Mouse (Mus musculus): ENCODE measurements around the gene Frmd4a. TPM values are rescaled to one million over a fixed set of nuclear protein-coding genes. Genes with fewer than 3 reads are reported as not detected.

Gene Frmd4a
- total RNA-seq, 2 experiments from 2014 or later, result 57.7 to 65.1 TPM

- no peak for TF ChIP-seq CTCF (IDR thresholded peaks at IDR 0.05)
- Histone ChIP-seq H3K4me3 (no peak overlapping the region), H3K27ac (no peak overlapping the region)
- intact Hi-C loops (cut with DNase I), result no loop called here
- DNase-seq (ENCODE audit: extremely low spot score in 1 of 2, low spot score in 2 of 2), result no peak
These were observed 281.1 kb downstream of the Frmd4a start for GRCm38 (mm10) chr2:4298325-4299215.

- Histone ChIP-seq H3K27ac (no peak overlapping the region), H3K4me3 (no peak overlapping the region)
- TF ChIP-seq CTCF (IDR thresholded peaks at IDR 0.05), result no peak
- intact Hi-C loops (cut with DNase I), result no loop called here
- DNase-seq (ENCODE audit: extremely low spot score in 1 of 2, low spot score in 2 of 2), result no peak
These were observed 282.1 kb downstream of the Frmd4a start for GRCm38 (mm10) chr2:4299593-4299992.

- no peak for DNase-seq (ENCODE audit: extremely low spot score in 1 of 2, low spot score in 2 of 2)
- Histone ChIP-seq H3K27ac (no peak overlapping the region), H3K4me3 (no peak overlapping the region)
- intact Hi-C loops (cut with DNase I), result loop anchor here (10.0 kb wide), 1 partner anchor 486 kb away; no protein-coding TSS in a partner anchor
- no peak for TF ChIP-seq CTCF (IDR thresholded peaks at IDR 0.05)
These were observed 282.9 kb downstream of the Frmd4a start for GRCm38 (mm10) chr2:4300383-4300811.

DNA sequence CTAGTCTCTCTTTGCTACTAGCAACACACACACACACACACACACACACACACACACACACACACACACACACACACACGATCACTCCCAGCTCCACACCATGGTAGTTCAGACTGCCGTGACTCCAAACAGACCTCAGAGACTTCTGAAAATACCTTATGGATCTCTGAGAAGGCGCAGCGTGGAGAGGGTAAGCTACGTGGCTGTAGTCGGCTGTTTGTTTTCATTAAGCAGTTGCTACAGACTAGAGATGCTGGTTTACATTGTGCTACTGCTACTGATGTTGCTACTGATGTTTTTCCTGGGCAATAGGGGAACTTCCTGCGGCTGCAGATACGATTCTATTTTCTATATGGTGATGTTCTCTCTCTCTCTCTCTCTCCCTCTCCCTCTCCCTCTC, 283.3 kb downstream of the Frmd4a start:
- no peak for DNase-seq (ENCODE audit: extremely low spot score in 1 of 2, low spot score in 2 of 2)
- TF ChIP-seq CTCF (IDR thresholded peaks at IDR 0.05), result no peak
- intact Hi-C loops (cut with DNase I), result loop anchor here (10.0 kb wide), 1 partner anchor 486 kb away; no protein-coding TSS in a partner anchor
- Histone ChIP-seq H3K4me3 (no peak overlapping the region), H3K27ac (no peak overlapping the region)

GRCm38 (mm10) chr2:4301256-4301655, 283.7 kb downstream of the Frmd4a start:
- Histone ChIP-seq H3K4me3 (no peak overlapping the region), H3K27ac (no peak overlapping the region)
- no peak for DNase-seq (ENCODE audit: extremely low spot score in 1 of 2, low spot score in 2 of 2)
- TF ChIP-seq CTCF (IDR thresholded peaks at IDR 0.05), result no peak
- intact Hi-C loops (cut with DNase I), result loop anchor here (10.0 kb wide), 1 partner anchor 486 kb away; no protein-coding TSS in a partner anchor

- H3K4me3 ChIP-seq, result no peak overlapping the region
- TF ChIP-seq CTCF (IDR thresholded peaks at IDR 0.05), result no peak
- H3K27ac ChIP-seq, result no peak overlapping the region
- DNase-seq (ENCODE audit: extremely low spot score in 1 of 2, low spot score in 2 of 2), result no peak
- intact Hi-C loops (cut with DNase I), result loop anchor here (10.0 kb wide), 1 partner anchor 487 kb away; no protein-coding TSS in a partner anchor
These were observed 284.2 kb downstream of the Frmd4a start for GRCm38 (mm10) chr2:4301692-4302091.

DNA sequence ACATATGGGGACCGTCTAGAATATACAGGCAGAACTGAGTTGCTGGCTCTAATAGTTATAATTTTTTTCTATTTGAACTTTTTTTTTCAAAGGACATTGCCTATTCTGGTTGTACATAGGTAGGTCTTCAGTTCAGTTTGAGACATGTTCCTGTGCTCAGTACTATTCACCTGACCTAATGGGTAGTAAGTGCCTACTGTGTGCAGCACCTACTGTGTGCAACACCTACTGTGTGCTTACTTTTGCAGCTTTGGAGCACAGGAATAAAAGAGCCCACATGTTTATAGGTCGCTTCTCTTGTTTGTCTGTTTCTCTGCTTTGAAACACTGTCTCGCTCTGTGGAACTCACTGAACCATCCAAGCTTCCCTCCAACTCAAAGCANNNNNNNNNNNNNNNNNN, 284.6 kb downstream of the Frmd4a start:
- Histone ChIP-seq H3K27ac (no peak overlapping the region), H3K4me3 (no peak overlapping the region)
- no peak for TF ChIP-seq CTCF (IDR thresholded peaks at IDR 0.05)
- intact Hi-C loops (cut with DNase I), result loop anchor here (10.0 kb wide), 1 partner anchor 487 kb away; no protein-coding TSS in a partner anchor
- no peak for DNase-seq (ENCODE audit: extremely low spot score in 1 of 2, low spot score in 2 of 2)

- intact Hi-C loops (cut with DNase I), result loop anchor here (10.0 kb wide), 1 partner anchor 492 kb away; no protein-coding TSS in a partner anchor
- Histone ChIP-seq H3K4me3 (no peak overlapping the region), H3K27ac (no peak overlapping the region)
- no peak for DNase-seq (ENCODE audit: extremely low spot score in 1 of 2, low spot score in 2 of 2)
- TF ChIP-seq CTCF (IDR thresholded peaks at IDR 0.05), result no peak
These were observed 289.6 kb downstream of the Frmd4a start for GRCm38 (mm10) chr2:4307076-4307475.

DNA sequence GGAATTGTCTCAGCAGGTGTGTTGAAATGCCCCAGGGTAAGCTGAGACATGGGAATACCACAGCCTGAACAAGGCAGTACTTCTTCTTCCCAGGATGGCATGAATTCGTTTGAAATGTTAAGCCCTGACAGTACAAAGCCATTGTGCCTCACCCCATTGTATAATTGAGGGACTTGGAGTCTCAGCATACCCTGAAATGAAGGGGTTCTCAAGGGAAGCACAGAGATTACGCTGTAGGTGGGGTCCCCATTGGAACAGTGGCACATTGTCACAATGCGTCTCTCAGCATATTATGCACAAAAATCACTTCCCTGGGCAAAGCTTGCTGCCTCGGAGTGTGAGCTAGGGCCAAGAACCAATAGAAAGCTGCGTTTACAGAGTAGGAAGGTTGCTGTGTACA, 297.0 kb downstream of the Frmd4a start:
- Histone ChIP-seq H3K4me3 (no peak overlapping the region), H3K27ac (no peak overlapping the region)
- TF ChIP-seq CTCF (IDR thresholded peaks at IDR 0.05), result no peak
- intact Hi-C loops (cut with DNase I), result no loop called here
- DNase-seq (ENCODE audit: extremely low spot score in 1 of 2, low spot score in 2 of 2), result no peak

DNA sequence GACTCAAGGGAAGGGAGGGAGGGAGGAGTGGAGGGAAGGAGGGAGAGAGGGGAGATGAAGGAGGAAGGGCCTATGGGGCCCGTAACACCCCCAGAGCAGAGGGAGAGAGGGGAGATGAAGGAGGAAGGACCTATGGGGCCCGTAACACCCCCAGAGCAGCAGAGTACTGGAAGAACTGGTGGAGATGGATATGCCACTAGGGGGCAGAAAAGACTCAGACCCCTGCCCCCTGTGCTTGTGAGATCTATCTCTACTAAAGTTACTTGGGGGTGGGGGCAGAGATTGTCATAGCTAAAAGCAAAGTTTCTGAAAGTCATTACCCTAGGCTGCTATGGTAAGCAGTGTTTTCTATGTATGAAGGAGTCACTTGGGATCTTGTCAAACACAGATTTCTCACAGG, 299.1 kb downstream of the Frmd4a start:
- intact Hi-C loops (cut with DNase I), result loop anchor here (1.0 kb wide), 1 partner anchor 176 kb away; no protein-coding TSS in a partner anchor
- peak; percentile 57 for TF ChIP-seq CTCF (IDR thresholded peaks at IDR 0.05)
- H3K4me3 ChIP-seq, result no peak overlapping the region
- no peak overlapping the region for H3K27ac ChIP-seq
- DNase-seq (ENCODE audit: extremely low spot score in 1 of 2, low spot score in 2 of 2), result no peak

DNA sequence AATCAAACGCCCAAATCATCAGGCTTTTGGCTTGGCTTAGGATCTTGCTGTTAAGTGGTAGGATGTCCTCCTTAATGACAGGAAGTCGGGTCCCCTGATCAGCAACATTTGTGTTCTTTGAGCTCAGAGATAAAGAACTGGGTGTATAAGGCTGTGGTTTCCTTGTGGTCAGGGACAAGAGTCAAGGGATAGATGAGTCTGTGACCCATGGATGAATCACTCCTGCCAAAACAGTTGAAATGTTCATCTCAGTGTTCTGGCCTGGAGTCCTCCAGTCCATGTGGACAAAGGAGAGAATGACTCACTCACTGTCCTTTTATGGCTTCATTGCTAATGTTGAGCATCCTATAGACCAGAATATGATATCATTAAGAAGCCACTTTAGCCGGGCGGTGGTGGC, 300.6 kb downstream of the Frmd4a start:
- no peak for DNase-seq (ENCODE audit: extremely low spot score in 1 of 2, low spot score in 2 of 2)
- intact Hi-C loops (cut with DNase I), result no loop called here
- Histone ChIP-seq H3K4me3 (no peak overlapping the region), H3K27ac (no peak overlapping the region)
- TF ChIP-seq CTCF (IDR thresholded peaks at IDR 0.05), result no peak

- intact Hi-C loops (cut with DNase I), result no loop called here
- no peak for TF ChIP-seq CTCF (IDR thresholded peaks at IDR 0.05)
- DNase-seq (ENCODE audit: extremely low spot score in 1 of 2, low spot score in 2 of 2), result no peak
- 0 out of 2 replicates have a peak overlapping the region, but pooled peaks have one; percentile 15 for H3K27ac ChIP-seq
- no peak overlapping the region for H3K4me3 ChIP-seq
These were observed 308.9 kb downstream of the Frmd4a start for GRCm38 (mm10) chr2:4326241-4327010.

Data from left cerebral cortex, adult 2 months (tissue).